Mouse (Mus musculus): ENCODE results near the gene Ddx17.

GRCm38 (mm10) chr15:79548226-79548625 is 1.7 kb upstream of the Ddx17 start:
- TF ChIP-seq CTCF (conservative IDR thresholded peaks at IDR 0.05; ENCODE audit: insufficient read depth, insufficient read length, low read depth, low read length), result no peak
- TF ChIP-seq POLR2A (IDR thresholded peaks at IDR 0.05; ENCODE audit: low read depth, low read length), result no peak
